Mouse (Mus musculus) erythroblast, embryonic 14.5 days (primary cell): ENCODE measurements around the gene Fam243. TPM values are rescaled to one million over a fixed set of nuclear protein-coding genes. Genes with fewer than 3 reads are reported as not detected.

Experiments used
- H3K27me3 ChIP-seq: 2 replicates; pipeline ENCODE4 v1.6.1; 2012; ENCODE audit warnings: inconsistent platforms; ENCODE audit not compliant: control insufficient read depth
- H3K36me3 ChIP-seq: 2 replicates; pipeline ENCODE4 v1.6.1; 2012; ENCODE audit warnings: mild to moderate bottlenecking, inconsistent platforms; ENCODE audit not compliant: control insufficient read depth
- H3K4me1 ChIP-seq: 2 replicates; pipeline ENCODE4 v1.6.1; 2012; ENCODE audit warnings: inconsistent platforms; ENCODE audit not compliant: control insufficient read depth
- H3K4me3 ChIP-seq: replicated peaks from 2 replicates; pipeline ENCODE3; 2012; ENCODE audit warnings: moderate library complexity, mild to moderate bottlenecking, inconsistent platforms
- H3K9me3 ChIP-seq: 2 replicates; pipeline ENCODE4 v1.6.1; 2012; ENCODE audit warnings: low read length, inconsistent platforms, mixed read lengths; ENCODE audit not compliant: control insufficient read depth
- GATA1 ChIP-seq: IDR thresholded peaks from 2 replicates; pipeline ENCODE4 v1.6.1; 2012; ENCODE audit warnings: low read length, inconsistent platforms, mixed read lengths
- TAL1 ChIP-seq: IDR thresholded peaks from 3 replicates; pipeline ENCODE4 v1.6.1; 2012; ENCODE audit warnings: low read length, inconsistent platforms, mixed read lengths
- polyA plus RNA-seq: library from polyadenylated mRNA; stranded (reverse); fragments of >175 nt; gene quantifications from 2 replicates; pipeline ENCODE4 v1.2.3, GENCODE M21; 2012

Fam243 gene
- polyA plus RNA-seq, 1 experiment = not detected

DNA sequence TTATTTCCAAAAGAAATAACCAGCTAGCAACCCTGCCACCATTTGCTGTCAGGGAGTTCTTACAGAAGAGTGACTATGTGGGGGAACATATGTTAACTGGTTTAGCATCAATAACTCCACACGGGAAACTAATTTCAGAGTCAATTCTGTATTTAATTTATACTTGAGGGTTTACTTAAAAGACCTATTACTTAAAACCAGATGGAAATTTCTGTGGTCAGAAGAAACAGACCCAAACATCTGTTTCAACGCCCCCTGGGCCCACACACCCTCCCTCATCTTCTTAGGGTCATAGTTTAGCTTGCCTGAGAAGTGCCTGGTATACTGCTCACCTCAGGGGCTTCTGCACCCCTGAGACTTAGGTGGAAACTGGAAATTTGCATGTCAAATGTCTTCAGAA, 32.7 kb upstream of the Fam243 start:
- TF ChIP-seq TAL1 (no peak), GATA1 (no peak)
- H3K36me3 ChIP-seq = no peaks in the 10 kb centered on the region
- no peak overlapping the region for H3K4me3 ChIP-seq
- no peaks in the 10 kb centered on the region for H3K9me3 ChIP-seq
- H3K27me3 ChIP-seq = peaks cover 4% of the 10 kb centered on the region
- H3K4me1 ChIP-seq = peaks cover 6% of the 10 kb centered on the region

DNA sequence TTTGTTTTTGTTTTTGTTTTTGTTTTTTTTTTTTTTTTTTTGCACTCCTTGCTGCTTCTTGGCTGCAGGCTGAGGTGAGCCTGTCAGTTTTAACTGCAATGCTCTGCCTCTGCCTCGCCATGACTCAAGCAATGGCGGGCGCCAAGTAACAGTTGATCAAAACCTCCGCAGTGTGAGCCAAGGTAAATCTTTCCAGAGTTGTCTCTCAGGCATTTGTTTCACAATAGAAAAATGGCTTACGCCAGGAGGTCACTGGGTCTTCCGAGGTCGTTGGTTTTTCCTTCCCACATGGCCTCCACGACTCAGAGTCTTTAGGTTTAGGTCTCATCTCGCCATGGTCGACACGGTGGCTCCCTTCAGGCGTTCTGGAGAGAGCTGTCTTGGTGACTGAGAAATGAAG, 32.1 kb upstream of the Fam243 start:
- Histone ChIP-seq H3K36me3 (no peaks in the 10 kb centered on the region), H3K27me3 (no peaks in the 10 kb centered on the region), H3K4me3 (no peak overlapping the region), H3K9me3 (no peaks in the 10 kb centered on the region), H3K4me1 (peaks cover 6% of the 10 kb centered on the region)
- TF ChIP-seq TAL1 (no peak), GATA1 (no peak)

DNA sequence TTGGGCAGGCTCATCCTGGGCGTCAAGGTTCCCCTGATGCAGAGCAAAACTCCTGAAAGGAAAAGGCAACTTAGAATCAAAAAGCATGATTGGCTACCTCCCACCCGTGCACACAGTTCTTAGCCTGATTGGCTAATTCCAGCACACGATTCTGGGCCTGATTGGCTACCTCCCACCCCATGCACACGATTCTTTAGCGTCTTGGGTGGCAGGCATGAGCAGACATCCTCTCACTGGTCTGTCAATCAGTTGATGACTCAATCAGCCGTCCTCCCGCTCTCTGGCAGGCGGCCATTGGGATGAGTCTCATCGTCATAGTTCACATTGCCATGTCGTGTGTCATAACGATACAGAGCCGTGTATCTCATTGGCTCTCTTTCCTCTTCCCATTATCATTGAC, 27.7 kb upstream of the Fam243 start:
- TF ChIP-seq GATA1 (no peak), TAL1 (no peak)
- Histone ChIP-seq H3K36me3 (no peaks in the 10 kb centered on the region), H3K4me1 (peaks cover 19% of the 10 kb centered on the region), H3K9me3 (no peaks in the 10 kb centered on the region), H3K27me3 (no peaks in the 10 kb centered on the region), H3K4me3 (no peak overlapping the region)

DNA sequence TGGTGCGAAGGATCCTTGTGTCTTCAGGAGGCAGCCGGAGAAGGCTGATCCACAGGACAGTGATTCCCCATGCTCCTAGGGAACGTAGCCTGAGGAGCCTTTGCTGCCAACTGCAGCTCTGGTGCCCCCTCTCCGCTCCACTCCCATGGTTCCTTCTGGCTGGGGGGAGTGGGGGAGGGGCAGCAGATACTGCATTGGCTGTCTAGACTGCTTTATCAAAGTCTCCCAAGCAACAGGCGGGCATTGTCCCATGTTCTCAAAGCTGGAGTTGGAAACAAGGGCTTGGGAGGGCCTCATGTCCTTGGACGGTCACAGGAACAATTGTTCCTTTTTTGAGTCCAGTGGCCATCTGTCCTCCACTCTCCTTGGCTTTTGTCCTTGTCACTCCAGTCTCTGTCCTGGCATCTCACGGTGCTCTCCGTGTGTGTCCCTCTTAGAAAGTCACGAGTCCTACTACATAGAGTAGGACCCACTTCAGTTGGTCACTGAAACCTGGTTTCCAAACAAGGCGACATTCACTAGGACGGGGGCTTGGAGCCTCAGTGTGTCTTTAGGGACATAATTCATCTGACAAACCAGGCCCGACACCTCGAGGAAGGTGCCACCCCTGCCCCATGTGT, 25.2 kb upstream of the Fam243 start:
- Histone ChIP-seq H3K4me3 (no peak overlapping the region), H3K36me3 (no peaks in the 10 kb centered on the region), H3K9me3 (no peaks in the 10 kb centered on the region), H3K4me1 (peaks cover 25% of the 10 kb centered on the region), H3K27me3 (no peaks in the 10 kb centered on the region)
- TF ChIP-seq GATA1 = no peak
- no peak for TF ChIP-seq TAL1

DNA sequence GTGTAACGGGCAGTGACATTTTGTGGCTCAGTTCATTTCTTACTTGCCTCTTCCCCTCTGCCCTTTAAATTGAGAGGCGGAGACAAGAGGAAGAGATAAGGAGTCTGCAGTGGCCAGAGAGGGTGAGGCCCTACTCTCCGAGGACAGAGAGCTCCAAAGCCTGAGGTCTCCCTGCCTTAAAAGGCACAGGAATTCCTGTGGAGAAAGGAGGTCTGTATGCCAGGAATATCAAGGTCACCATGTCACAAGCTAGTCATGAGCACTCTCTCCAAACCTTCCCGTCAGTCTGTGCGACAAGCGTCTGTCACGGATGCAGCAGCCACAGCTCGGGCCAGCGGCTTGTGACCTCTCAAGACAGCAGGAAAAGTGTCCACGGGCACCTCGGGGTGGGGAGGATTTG, 23.9 kb upstream of the Fam243 start:
- Histone ChIP-seq H3K4me3 (no peak overlapping the region), H3K36me3 (no peaks in the 10 kb centered on the region), H3K27me3 (no peaks in the 10 kb centered on the region), H3K4me1 (peaks cover 37% of the 10 kb centered on the region), H3K9me3 (no peaks in the 10 kb centered on the region)
- TF ChIP-seq GATA1 (no peak), TAL1 (no peak)

DNA sequence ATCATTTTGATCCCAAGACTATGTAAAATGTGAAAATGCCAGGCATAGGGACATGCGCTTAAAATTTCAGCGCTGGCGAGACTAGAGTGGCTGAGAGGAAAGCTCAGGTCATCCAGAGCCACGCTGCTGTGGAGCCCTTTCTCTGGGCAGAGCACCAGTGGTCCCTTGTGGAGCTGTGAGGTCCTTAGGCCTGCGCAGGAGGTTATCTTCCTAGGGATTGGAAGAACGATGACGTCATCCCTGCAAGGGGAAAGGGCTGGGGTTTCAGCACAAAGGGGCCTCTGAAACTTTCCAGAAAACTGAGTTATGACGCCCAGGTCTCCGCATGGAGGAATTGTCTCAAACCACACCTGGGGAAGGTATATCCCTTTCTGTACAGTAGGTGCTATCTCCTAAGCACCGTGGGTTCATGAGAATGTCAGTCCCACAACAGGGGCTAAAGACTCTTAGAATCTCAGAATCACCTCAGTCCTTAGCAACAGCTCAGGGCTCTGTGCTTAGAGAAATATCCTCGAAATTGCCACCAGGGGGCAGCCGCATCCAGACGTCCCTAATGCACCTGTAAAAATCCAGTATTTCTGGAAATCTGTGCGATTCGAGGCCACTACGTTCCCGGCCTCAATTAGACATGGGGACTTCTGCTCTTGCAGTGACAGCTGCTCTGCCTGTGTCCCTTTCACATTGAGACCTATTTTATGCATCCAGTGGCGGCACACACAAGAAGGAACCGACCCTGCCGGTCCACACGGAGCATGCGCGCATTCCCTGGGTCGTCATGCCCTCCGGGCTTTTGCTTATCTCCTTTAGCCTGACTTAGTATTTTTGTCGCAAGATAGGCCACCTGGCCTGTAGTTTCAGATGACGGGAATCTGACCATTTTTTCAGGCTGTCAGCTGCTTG, 19.6 kb upstream of the Fam243 start:
- Histone ChIP-seq H3K9me3 (no peaks in the 10 kb centered on the region), H3K4me3 (peak overlapping the region; percentile 57), H3K4me1 (peaks cover 38% of the 10 kb centered on the region), H3K36me3 (no peaks in the 10 kb centered on the region), H3K27me3 (peaks cover 3% of the 10 kb centered on the region)
- TF ChIP-seq TAL1 (peak; percentile 33; the same call in 1 of the 3 replicates), GATA1 (peak; percentile 24; the same call in 1 of the 2 replicates)

DNA sequence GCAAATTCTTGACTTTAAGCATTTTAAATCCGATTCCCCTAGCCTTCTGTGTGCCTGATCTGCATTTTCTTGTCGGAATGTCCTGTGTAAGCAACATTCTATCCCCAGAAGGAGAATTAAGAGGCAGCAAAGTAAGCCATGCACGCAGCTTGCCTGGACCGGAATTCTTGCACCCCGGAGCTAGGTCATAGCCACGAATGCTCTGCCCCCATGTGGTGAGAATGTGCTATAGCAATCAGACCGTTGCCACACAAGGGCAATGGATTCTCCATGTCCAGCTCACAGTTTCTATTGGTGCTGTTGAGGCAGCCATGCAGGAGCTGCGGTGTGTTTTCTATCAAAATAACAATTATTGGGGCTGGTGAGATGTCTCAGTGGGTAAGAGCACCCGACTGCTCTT, 15.0 kb upstream of the Fam243 start:
- H3K9me3 ChIP-seq = no peaks in the 10 kb centered on the region
- TF ChIP-seq GATA1 (no peak), TAL1 (no peak)
- H3K4me3 ChIP-seq = no peak overlapping the region
- peaks cover 8% of the 10 kb centered on the region for H3K27me3 ChIP-seq
- peaks cover 21% of the 10 kb centered on the region for H3K4me1 ChIP-seq
- H3K36me3 ChIP-seq = no peaks in the 10 kb centered on the region

DNA sequence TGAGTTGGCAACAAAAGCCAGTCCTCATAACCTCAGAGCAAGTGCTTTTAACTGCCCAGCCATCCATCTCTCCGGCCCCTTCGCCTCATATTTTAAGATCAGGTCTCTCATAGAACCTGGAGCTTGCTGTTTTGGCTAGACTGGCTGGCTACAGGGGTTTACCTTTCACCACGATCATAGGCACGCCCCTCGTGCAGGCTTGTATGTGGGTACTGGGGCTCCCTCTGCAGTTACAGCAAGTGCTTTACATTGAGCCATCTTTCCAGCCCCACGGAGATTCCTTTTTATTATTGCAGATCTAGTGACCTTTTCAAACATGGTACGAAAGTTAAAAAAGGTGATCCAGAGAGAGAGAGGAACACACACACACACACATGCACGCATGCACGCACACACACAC, 13.4 kb upstream of the Fam243 start:
- peaks cover 11% of the 10 kb centered on the region for H3K27me3 ChIP-seq
- H3K36me3 ChIP-seq = no peaks in the 10 kb centered on the region
- no peaks in the 10 kb centered on the region for H3K9me3 ChIP-seq
- TF ChIP-seq TAL1 (no peak), GATA1 (no peak)
- H3K4me1 ChIP-seq = peaks cover 4% of the 10 kb centered on the region
- H3K4me3 ChIP-seq = no peak overlapping the region

DNA sequence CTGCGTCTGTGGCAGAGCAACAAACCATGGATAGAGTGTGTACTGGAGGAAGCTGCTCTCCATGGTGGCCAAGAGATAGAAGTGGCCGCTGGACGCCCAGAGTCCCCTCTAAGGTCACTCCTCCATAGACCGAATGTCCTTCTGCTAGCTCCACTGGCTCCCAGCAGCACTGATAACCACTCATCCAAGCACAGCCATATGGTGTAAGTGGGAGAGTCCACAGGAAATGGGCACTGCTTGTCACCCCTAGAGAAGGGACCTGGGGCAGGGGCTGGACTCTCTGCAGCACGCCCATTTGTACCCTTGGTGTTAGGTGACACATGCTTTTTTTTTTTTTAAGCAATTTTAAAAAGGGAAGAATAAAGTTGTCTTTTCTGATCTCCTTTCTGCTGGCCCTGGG, 9.7 kb upstream of the Fam243 start:
- Histone ChIP-seq H3K9me3 (no peaks in the 10 kb centered on the region), H3K4me3 (no peak overlapping the region), H3K27me3 (peaks cover 8% of the 10 kb centered on the region), H3K4me1 (no peaks in the 10 kb centered on the region), H3K36me3 (no peaks in the 10 kb centered on the region)
- no peak for TF ChIP-seq GATA1
- TF ChIP-seq TAL1 = no peak
